Mouse (Mus musculus) megakaryocyte-erythroid progenitor cell, adult 5-6 weeks (primary cell): ENCODE measurements at regions not wholly inside any gene's neighbourhood (a gene's known extent, or its start where the extent isn't known, plus 50 kb on each side); places are given as distances from the start of the nearest gene placed in this dataset.
A peak's percentile ranks its signal among the peaks of the same experiment; 100 is the strongest.

Experiments
- ATAC-seq: replicated peaks from 2 replicates; pipeline ENCODE4 v1.8.0; 2016; ENCODE audit warnings: mild to moderate bottlenecking, inconsistent platforms; ENCODE audit not compliant: severe bottlenecking, poor library complexity, low FRiP score, low TSS enrichment

DNA sequence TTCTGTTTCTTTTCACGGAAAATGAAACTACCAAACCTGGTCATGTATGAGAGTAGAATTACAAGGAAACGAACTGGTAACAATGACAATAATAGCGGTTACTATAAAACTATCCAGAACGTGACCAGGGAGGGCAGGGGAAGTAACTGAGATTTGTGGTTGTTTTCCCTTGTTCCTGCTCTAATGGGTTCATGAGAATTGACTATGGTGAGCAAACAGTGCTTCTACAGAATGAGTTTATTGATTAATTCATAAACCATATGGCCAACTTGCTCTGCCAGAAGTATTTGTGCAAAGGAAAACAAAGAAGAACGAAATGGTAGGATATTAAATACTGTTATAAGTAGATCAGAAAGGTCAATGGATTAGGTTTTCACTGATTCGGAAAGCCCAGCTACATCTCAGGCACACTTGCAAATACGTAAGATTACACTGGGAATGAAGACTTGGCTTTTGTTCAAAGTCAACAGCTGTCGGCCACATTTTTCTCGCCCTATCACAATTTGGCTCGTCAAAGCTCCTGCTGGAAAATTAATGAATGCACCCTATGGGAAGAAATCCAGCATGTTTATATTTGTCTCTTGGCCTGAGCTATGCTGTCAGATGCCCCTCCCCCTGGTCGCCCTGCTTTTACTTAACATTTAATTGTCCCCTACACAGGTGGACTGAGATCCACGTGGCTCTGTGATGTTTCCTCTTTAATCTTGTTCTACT, 73.6 kb upstream of the Tent5a start:
- no peak for ATAC-seq

GRCm38 (mm10) chr9:85394975-85395374, 67.8 kb upstream of the Tent5a start:
- ATAC-seq, result no peak

DNA sequence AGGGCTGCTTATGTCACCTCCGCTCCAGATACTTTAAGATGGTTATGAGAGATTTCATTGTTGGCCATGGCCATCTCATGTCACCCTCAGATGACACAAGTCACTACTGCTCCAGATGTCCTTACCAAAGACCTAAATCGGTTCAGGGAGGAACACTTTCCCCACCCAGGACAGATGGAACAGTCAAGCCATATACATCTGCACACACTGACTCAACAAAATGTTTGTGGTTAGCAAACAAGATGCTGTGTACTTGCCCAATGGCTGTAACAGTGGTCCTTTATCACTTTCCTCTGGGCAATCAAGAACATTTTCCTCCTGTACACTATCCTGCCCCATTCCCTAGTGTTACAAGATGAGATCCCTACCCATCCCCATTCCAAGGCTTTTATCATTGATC, 64.1 kb upstream of the Tent5a start:
- peak; percentile 55 for ATAC-seq

DNA sequence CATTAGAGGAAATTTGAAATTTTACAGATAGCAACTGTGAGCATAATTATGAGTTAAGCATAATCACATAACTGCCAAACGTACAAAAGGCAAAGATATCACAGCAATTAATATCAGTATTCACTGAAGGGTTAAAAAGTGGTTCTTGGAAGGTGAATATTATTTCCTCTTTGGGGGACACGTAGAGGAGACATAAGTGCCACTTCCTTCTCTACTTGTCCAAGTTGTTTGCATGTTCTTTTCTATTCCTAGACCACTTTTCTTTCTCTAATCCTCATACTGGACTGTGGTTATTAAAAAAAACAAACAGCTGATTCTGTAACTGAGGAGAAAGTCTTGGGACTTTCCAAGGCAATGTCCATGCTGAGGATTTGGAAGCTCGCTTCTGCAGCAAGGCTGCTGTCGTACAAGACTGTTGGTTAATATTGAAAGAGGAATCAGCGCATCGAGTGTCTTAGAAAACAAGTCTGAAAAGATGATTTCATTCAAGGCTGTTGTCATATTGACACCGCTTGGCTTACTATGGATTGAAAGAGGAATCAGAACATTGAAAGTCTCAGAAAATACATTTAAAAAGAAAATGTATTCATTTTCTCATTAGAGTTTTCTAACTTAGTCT, 61.7 kb upstream of the Tent5a start:
- ATAC-seq, result no peak

DNA sequence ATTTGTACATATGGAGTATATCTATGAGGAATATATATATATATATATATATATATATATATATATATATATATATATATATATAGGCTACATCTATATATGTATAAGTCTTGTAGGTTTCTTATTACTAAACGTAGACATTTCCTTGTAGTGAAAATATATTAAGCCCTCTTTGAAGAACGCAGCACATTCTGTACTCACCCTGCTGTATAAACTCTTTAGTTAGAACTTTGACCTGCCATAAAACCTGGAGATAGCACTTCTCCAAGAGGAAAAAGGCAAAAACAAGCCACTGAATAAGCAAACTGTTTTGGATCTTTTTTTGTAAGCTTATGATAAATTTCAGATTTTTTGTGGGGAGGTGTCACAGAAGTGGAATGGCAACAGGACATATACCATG, 55.3 kb upstream of the Tent5a start:
- ATAC-seq, result no peak

DNA sequence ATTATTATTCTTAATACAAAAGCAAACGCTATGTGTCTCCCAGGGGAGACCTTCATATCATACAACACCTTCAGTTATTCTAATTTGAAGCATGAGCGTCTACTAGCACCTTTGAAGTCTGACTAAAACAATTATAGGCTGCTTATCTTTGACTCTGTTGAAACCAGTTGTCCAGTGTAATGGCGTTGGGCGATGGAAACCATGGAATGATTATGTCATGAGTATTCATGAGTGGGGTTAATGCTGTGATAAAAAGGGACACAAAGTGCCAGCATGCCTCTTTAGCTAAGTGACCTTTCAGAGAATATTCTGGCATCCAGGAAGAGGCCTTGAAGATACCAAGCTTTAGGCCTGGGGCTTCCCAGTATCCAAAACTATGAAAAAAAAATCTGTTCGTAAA, 53.6 kb upstream of the Tent5a start:
- ATAC-seq, result no peak

DNA sequence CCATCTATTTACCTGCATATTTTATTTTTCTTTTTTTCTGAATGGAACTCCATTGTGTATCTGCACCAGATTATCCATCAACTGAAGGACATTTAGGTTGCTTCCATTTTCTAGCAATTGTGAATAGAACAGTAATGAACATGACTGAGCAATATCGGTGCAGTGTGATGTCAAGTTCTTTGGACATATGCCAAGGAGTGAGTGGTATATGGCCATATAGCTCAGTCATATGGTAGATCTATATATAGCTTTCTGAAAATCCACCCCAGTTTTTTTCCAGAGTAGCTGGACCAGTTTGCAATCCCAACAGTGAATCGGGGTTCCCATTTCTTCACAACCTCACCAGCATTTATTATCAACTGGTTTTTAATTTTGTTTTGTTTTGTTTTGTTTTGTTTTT, 52.0 kb upstream of the Tent5a start:
- no peak for ATAC-seq
